In genomic region chr6:34277665-34278064, GRCm38 (mm10) we compare ENCODE assay signal across 9 mouse cellular contexts. TPM values are rescaled to one million over a fixed set of nuclear protein-coding genes. Genes with fewer than 3 reads are reported as not detected.
A peak's percentile ranks its signal among the peaks of the same experiment; 100 is the strongest.
DNase-seq lines count a peak whose midpoint lies in the region; ATAC-seq lines count a peak whose summit lies in the region.
"Had no signal": no experiment of that assay in that cellular context is flagged by ENCODE, and none has a peak within 500 bp of the region (broad histone marks: within the 10 kb centered on the region; RNA-seq: fewer than 3 reads in every experiment).

No protein-coding gene starts in this region.

- no peak overlapping the region for H3K27ac ChIP-seq in embryonic facial prominence, embryonic 10.5 days (replicated peaks)
- H3K27ac ChIP-seq in limb, embryonic 12.5 days, result no peak overlapping the region
- H3K27ac ChIP-seq: liver, embryonic 15.5 days had no signal

- H3K4me2 ChIP-seq in limb, embryonic 12.5 days, result 0 out of 2 replicates have a peak overlapping the region, but pooled peaks have one; percentile 28
- H3K4me2 ChIP-seq: liver, embryonic 15.5 days had no signal

- 23% methylated on average over 9 of the region's 9 CpGs for WGBS in embryonic facial prominence, embryonic 10.5 days
- WGBS in limb, embryonic 12.5 days, result 27% methylated on average over 9 of the region's 9 CpGs

- no peaks in the 10 kb centered on the region for H3K27me3 ChIP-seq in embryonic facial prominence, embryonic 10.5 days (replicated peaks; ENCODE audit: low read depth, poor library complexity, severe bottlenecking)
- H3K27me3 ChIP-seq in limb, embryonic 12.5 days, result peaks cover 8% of the 10 kb centered on the region
- H3K27me3 ChIP-seq: liver, embryonic 15.5 days had no signal

- DNase-seq in cerebellum, adult 18-20 months, result peak; percentile 41 to 59
- DNase-seq in cerebellum, adult 11-12 months, result no peak
- peak; percentile 32 for DNase-seq in urinary bladder, postnatal 25 days (ENCODE audit: low spot score)
- DNase-seq in urinary bladder, postnatal 4 days (ENCODE audit: low spot score in 2 of 2), result no peak
- peak; percentile 15 for DNase-seq in embryonic facial prominence, embryonic 10.5 days (ENCODE audit: low spot score)
- DNase-seq in induced T-regulatory cell, adult 2 months (ENCODE audit: low read depth), result peak; percentile 76
- DNase-seq in right cerebral cortex, postnatal 4 days, result peak; percentile 57

- H3K9me3 ChIP-seq in embryonic facial prominence, embryonic 10.5 days, result no peaks in the 10 kb centered on the region
- H3K9me3 ChIP-seq in limb, embryonic 12.5 days, result no peaks in the 10 kb centered on the region
- H3K9me3 ChIP-seq: liver, embryonic 15.5 days had no signal

- H3K9ac ChIP-seq in limb, embryonic 12.5 days (replicated peaks), result no peak overlapping the region
- H3K9ac ChIP-seq: liver, embryonic 15.5 days had no signal

- no peak for ATAC-seq in limb, embryonic 12.5 days (ENCODE audit: insufficient number of reproducible peaks, insufficient read depth, low FRiP score, low TSS enrichment, low read depth)

- no peak overlapping the region for H3K4me3 ChIP-seq in embryonic facial prominence, embryonic 10.5 days
- no peak overlapping the region for H3K4me3 ChIP-seq in limb, embryonic 12.5 days (replicated peaks)
- H3K4me3 ChIP-seq: liver, embryonic 15.5 days had no signal

- H3K4me1 ChIP-seq in embryonic facial prominence, embryonic 10.5 days, result no peaks in the 10 kb centered on the region
- H3K4me1 ChIP-seq in limb, embryonic 12.5 days (replicated peaks), result no peaks in the 10 kb centered on the region
- H3K4me1 ChIP-seq: liver, embryonic 15.5 days had no signal

- H3K36me3 ChIP-seq in embryonic facial prominence, embryonic 10.5 days (replicated peaks), result no peaks in the 10 kb centered on the region
- H3K36me3 ChIP-seq in limb, embryonic 12.5 days, result no peaks in the 10 kb centered on the region
- H3K36me3 ChIP-seq: liver, embryonic 15.5 days had no signal

RNA-seq across cellular contexts. Expression of gene Akr1b3, which starts 39.6 kb away (rescaled TPM):
- 242 and 270 TPM in 2 replicates for polyA plus RNA-seq in embryonic facial prominence, embryonic 10.5 days (2016; fragmentation: Nextera tagmentation; extraction: Ambion mirVana)
- polyA plus RNA-seq in limb, embryonic 12.5 days (2016; fragmentation: Nextera tagmentation; extraction: Ambion mirVana), result 183 and 191 TPM in 2 replicates

Comparison
In these comparisons a context has a peak if more than half of its experiments do, and no peak if none do; other contexts are left out.
1. DNase-seq: peak in cerebellum, adult 18-20 months (2 of 2), urinary bladder, postnatal 25 days (single experiment), embryonic facial prominence, embryonic 10.5 days (single experiment), induced T-regulatory cell, adult 2 months (single experiment) and right cerebral cortex, postnatal 4 days (single experiment); none in cerebellum, adult 11-12 months (single experiment) and urinary bladder, postnatal 4 days (0 of 2).